Mouse (Mus musculus) MN1 (cell line): Measurements from ENCODE around the gene Lemd1.

Experiments used
- DNase-seq: peaks from one replicate; pipeline ENCODE4 v3.0.0-alpha.2; 2016; ENCODE audit warnings: low spot score

Lemd1 gene

DNA sequence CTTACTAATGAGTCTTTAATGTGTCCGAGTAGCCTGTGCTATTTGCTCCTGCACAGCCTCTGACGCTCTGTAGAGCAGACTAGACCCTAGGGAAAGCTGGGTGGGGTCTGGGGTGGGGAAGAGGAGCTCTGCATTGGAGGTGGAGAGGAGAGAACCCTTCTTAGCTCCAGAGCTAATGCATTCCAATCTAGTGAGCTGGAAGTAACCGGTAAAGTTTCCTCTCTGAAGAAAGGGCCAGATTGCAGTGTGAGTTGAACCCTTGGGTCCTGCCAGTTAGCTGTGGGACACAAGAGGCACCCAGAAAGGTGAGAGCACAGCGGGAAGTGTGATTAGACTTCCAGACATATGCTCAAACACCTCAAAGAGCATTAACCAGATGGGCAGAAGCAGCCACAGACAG is 100.5 kb downstream of the Lemd1 start:
- no peak for DNase-seq

- no peak for DNase-seq
Measured at GRCm38 (mm10) chr1:132292318-132293129, 101.3 kb downstream of the Lemd1 start.

GRCm38 (mm10) chr1:132295506-132295905 is 104.3 kb downstream of the Lemd1 start:
- DNase-seq = no peak

DNA sequence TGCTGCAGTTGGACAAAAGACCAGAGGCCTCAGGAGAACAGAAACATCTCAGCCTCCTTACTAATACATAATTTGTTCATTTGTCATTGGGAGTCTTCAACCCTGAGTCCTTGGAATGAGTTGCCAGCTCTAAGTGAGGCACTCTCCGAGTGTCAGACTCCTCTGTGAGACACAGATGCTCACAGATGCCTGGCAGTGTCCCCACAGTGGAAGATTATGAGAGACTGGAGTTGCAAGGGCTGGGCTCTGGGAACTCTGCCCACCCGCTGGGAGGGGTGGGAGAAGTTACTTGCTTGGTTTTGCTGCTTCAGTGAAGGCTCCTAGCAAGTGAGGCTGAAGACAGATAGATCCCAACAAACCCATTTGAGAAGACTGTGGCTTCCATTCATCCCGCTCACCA is 104.8 kb downstream of the Lemd1 start:
- no peak for DNase-seq

DNA sequence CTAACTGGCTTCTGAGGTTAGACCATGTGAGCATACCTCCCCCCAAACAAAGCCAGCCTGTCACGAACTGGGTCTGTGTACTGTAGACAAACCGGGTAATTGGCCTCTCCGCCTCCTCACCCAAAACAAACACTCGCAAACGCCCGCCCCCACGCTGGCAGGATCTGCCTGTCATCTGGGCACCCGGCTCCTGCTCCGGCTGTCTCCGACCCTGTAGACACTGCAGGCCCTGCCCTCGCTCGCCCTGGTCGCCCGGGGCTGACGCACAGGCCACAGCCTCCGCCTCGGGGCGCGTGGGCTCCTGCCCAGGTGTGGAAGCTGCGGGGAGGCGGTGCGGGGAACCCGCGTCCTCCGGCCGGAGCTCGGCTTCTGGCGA is 107.2 kb downstream of the Lemd1 start, which contains the start of gene Klhdc8a:
TSS of gene Klhdc8a (plus strand) at position 202 of the 376 bp plus-strand sequence.
- DNase-seq = no peak

- no peak for DNase-seq
Measured at GRCm38 (mm10) chr1:132298801-132299464, 107.7 kb downstream of the Lemd1 start.

DNA sequence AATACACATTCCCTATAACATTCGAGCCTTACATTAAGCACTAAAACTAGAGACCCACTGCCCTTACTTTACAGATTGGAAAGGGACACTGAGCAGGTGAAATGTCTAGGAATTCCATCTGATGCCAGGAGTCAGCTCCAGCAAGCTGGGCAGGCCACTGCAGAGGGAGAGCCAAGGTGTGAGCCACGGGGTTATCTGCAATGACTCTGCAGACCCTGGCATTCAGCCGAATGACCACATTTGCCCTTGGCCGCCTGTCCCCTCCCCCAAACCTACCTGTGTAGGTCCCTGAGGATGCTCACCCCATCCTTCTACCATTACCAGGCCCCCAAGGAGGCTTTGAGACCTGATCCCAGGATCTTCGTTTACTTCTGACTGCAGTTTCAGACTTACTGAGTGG is 108.5 kb downstream of the Lemd1 start:
- no peak for DNase-seq

GRCm38 (mm10) chr1:132301242-132301641 is 110.0 kb downstream of the Lemd1 start:
- no peak for DNase-seq

- DNase-seq = no peak
Measured at GRCm38 (mm10) chr1:132302341-132302866, 111.2 kb downstream of the Lemd1 start.

DNA sequence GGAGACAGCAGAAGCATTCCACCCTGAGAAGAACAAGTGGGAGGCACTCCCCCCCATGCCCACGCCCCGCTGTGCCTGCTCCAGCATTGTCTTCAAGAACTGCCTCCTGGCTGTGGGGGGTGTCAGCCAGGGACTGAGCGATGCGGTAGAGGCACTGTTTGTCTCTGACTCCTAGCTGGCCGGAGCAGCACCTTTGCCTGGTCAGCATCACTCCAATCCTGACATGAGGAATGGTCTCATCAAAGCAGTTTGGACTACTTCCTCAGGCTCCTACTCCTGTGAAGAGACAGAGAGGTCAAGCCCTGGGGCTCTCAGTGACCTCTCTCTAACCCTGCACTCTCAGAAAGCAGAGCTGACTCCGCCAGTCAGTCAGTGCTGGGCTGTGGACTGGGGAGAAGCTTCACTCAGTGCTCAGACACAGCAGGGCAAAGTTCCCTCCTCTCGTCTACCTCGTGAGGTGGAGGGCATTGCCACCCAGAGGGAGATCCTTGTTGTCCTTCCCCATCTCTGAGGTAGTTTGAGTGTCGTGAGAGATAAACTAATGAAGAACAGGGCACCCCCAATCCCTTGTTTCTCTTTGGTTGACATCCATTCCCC is 113.5 kb downstream of the Lemd1 start:
- DNase-seq = no peak

DNA sequence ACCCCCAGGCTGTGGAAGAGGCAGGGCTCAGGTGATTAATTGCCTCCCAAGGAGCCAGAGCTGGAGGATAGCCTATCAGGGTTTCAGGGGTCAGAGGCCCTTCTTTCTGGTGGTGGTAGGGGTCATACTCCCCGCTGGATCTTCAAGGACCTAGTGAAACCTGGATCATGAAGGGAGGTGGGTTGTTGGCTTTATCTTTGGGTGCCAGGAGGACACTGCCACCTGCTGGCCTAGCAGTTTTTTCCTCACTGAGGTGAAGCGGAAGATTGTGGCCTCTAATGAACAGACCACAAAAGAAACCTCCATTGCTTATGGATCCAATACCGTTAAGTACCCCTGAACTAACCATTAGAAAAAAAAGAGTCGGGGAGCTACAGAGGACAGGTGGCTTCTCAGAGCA is 114.9 kb downstream of the Lemd1 start:
- DNase-seq = peak; percentile 36

DNA sequence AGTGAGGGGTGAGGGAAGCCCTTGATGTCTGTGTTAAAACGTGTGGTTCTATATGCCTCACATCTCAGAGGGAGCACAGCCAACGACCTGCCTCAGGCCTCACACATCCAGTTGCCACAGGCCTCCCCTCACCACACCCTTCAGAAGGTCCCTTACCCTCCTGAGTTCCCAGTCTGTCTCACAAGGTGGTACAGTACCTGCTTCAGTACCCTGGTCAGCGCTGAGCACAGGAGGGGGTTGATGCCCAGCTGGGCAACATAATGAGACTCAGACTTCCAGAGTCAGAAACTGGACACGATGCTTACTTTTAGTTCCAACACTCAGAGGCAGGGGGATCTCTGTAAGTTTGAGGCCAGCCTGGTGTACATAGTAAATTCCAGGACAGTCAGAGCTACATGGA is 115.6 kb downstream of the Lemd1 start:
- no peak for DNase-seq

- DNase-seq = no peak
Measured at GRCm38 (mm10) chr1:132307962-132308361, 116.7 kb downstream of the Lemd1 start.

- DNase-seq = no peak
Measured at GRCm38 (mm10) chr1:132308674-132309073, 117.4 kb downstream of the Lemd1 start.
